Mouse (Mus musculus) heart, postnatal 0 days (tissue): ENCODE measurements at regions not wholly inside any gene's neighbourhood (a gene's known extent, or its start where the extent isn't known, plus 50 kb on each side); places are given as distances from the start of the nearest gene placed in this dataset.
A peak's percentile ranks its signal among the peaks of the same experiment; 100 is the strongest.

Experiments
- CTCF ChIP-seq: IDR thresholded peaks from 2 replicates; pipeline ENCODE4 v1.5.1; 2016; ENCODE audit warnings: antibody characterized with exemption, control low read depth, low read depth
- EP300 ChIP-seq: IDR thresholded peaks from 2 replicates; pipeline ENCODE4 v1.6.1; 2016; ENCODE audit warnings: antibody characterized with exemption, low read depth

- TF ChIP-seq EP300: no peak
- TF ChIP-seq CTCF: peak; percentile 65
Observed at GRCm38 (mm10) chr6:49930104-49930503, 107.6 kb downstream of the Npy start.
